Mouse (Mus musculus) hindbrain, embryonic 10.5 days (tissue): ENCODE measurements around the gene Acap2. TPM values are rescaled to one million over a fixed set of nuclear protein-coding genes. Genes with fewer than 3 reads are reported as not detected.

Source experiments
- DNase-seq: peaks from one replicate; pipeline ENCODE4 v3.0.0-alpha.2; 2017; ENCODE audit warnings: low spot score
- H3K27ac ChIP-seq: fragments of 300-500 bp; sonication (generic); 2 replicates; pipeline ENCODE4 v1.5.1; 2016; ENCODE audit warnings: mild to moderate bottlenecking, moderate library complexity
- H3K27me3 ChIP-seq: fragments of 300-500 bp; sonication (generic); 2 replicates; pipeline ENCODE4 v1.6.1; 2016; ENCODE audit warnings: mild to moderate bottlenecking; ENCODE audit not compliant: poor library complexity, insufficient read depth, severe bottlenecking
- H3K36me3 ChIP-seq: fragments of 300-500 bp; sonication (generic); 2 replicates; pipeline ENCODE4 v1.6.1; 2016; ENCODE audit warnings: mild to moderate bottlenecking, moderate library complexity
- H3K4me1 ChIP-seq: fragments of 300-500 bp; sonication (generic); replicated peaks from 2 replicates; pipeline ENCODE4 v1.6.1; 2016; ENCODE audit warnings: mild to moderate bottlenecking
- H3K4me3 ChIP-seq: fragments of 300-500 bp; sonication (generic); 2 replicates; pipeline ENCODE4 v1.5.1; 2016; ENCODE audit warnings: mild to moderate bottlenecking, moderate library complexity
- H3K9me3 ChIP-seq: fragments of 300-500 bp; sonication (generic); 2 replicates; pipeline ENCODE4 v1.6.1; 2016; ENCODE audit warnings: mild to moderate bottlenecking, moderate library complexity
- WGBS: fragments of 180-500 bp; shearing (Covaris S2); methylation state at CpG from one replicate; pipeline ENCODE4 v1.1.7; 2016; 5-methylcytosine and 5-hydroxymethylcytosine counted together
- polyA plus RNA-seq: library from polyadenylated mRNA; unstranded; fragments of >200 nt; fragmentation: Nextera tagmentation; extraction: Ambion mirVana; gene quantifications from 2 replicates; pipeline ENCODE4 v1.2.1, GENCODE M21; 2016

Acap2 gene
- polyA plus RNA-seq, 1 experiment from 2014 or later, result 16.8 TPM

DNA sequence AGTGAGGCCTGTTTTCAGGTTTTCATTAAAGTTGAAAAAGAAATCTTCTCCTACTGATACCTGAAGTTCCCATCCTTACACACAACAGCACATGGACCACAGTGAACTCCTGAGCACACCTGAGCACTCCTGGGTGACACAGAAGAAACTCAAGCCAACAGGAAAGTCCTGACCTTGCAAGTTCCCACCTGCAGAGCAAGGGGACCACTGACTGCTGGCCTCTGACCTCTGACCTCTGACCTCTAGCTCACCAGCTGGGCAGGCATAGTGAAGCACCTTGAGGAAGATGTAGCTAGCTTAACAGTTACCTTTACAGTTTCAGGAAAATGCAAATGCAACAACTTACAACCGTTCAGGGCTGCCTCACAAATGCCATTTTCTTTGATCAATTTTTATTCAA, 101.1 kb downstream of the Acap2 start:
- Histone ChIP-seq H3K4me1 (no peaks in the 10 kb centered on the region), H3K27me3 (no peaks in the 10 kb centered on the region), H3K4me3 (no peak overlapping the region), H3K36me3 (peaks cover 50% of the 10 kb centered on the region), H3K27ac (no peak overlapping the region), H3K9me3 (no peaks in the 10 kb centered on the region)
- 83% methylated on average over 1 of the region's 1 CpGs for WGBS
- no peak for DNase-seq

DNA sequence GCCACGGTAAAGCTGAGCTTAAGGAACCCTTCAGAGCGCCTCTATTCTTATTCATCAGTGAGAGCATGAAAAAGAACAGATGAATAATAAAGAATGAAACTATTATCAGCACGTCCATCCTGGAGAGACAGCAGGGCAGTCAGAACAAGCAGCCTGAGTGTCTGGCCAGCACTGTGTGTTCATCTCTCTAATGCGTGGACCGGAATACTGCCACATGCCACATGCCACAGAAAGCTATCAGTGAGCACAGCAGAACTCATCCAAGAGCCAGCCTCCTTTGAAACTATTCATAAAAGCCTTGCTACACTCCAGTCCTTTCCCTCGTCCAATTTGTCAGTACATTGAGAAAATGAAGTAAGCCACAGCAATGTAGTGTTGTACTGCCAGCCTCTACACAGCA, 107.0 kb downstream of the Acap2 start:
- Histone ChIP-seq H3K4me1 (peaks cover 23% of the 10 kb centered on the region), H3K27ac (no peak overlapping the region), H3K27me3 (no peaks in the 10 kb centered on the region), H3K9me3 (no peaks in the 10 kb centered on the region), H3K4me3 (no peak overlapping the region), H3K36me3 (peaks cover 5% of the 10 kb centered on the region; the same call in 1 of the 2 replicates)
- 62% methylated on average over 6 of the region's 6 CpGs for WGBS
- DNase-seq, result no peak

DNA sequence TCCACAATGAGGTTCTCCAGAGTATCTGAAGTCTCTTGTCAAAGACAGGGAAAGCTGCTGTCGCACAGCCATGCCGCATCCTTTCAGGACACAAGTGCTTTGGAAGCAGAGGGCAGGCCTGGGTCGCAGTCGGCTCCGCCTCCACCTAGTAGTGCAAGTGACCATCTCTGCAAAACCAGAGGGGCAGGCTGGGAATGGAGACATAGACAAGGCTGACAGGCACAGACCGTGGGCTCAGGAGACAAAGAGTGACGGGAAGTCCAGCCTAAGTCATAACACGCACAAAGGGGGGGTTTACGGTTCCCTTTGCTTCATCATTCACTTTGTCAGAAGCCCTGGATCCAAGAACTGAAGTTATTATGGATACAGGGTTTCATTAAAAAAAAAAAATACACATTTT, 107.9 kb downstream of the Acap2 start:
- Histone ChIP-seq H3K27me3 (no peaks in the 10 kb centered on the region), H3K36me3 (peaks cover 4% of the 10 kb centered on the region; the same call in 1 of the 2 replicates), H3K9me3 (no peaks in the 10 kb centered on the region), H3K4me3 (no peak overlapping the region), H3K4me1 (peaks cover 23% of the 10 kb centered on the region), H3K27ac (peak overlapping the region; percentile 18; the same call in 1 of the 2 replicates)
- peak; percentile 58 for DNase-seq
- 32% methylated on average over 9 of the region's 9 CpGs for WGBS

DNA sequence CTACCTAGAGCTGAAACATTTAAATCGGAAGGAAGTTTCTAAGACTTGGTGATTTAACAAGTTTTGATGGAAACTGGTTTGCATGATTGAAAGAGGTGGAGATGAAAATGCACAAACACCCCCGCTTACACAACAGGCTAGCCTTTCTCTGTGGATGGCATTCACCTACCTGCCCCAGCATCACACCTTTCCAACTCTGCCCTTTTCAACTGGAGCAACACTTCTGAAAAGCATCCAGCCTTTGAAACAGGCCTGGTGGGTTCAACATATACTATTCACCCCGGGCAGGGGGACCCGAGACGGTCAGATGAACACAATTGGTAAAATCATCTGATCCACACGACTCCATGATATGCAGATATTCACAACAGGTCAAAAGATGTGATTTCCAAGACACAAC, 119.2 kb downstream of the Acap2 start:
- no peaks in the 10 kb centered on the region for H3K27me3 ChIP-seq
- no peaks in the 10 kb centered on the region for H3K9me3 ChIP-seq
- no peak for DNase-seq
- H3K4me1 ChIP-seq, result peaks cover 26% of the 10 kb centered on the region
- H3K36me3 ChIP-seq, result peaks cover 6% of the 10 kb centered on the region; the same call in 1 of the 2 replicates
- peak overlapping the region; percentile 80 for H3K4me3 ChIP-seq
- H3K27ac ChIP-seq, result peak overlapping the region; percentile 89; the same call in 1 of the 2 replicates
- WGBS, result 71% methylated on average over 6 of the region's 6 CpGs

DNA sequence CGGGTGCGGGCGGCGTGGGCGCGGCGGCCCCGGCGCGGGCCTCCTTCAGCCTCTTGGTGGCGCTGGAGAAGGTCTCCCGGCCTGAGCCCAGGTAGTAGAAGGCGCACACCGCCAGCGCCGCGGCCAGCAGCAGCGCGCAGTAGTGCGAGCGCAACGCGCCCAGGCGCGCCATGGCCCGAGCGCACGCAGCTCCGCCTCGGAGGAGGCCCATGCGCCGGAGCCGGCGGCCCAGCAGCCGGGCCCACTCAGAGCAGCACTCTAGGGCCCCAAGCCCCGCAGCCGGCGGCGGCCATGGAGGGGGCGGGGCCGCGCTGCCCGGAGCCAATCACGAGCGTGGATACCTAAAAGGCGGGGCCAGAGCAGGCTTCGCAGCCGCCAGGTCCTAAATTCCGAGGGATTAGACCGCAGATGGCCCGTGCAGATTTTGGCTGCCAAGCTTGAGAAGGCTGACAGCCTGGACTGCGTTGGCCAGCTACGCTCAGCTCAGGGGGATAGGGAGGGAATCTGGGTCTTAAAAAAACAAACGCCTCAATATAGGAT, 119.8 kb downstream of the Acap2 start, which contains the start of gene Xxylt1:
Xxylt1 (minus strand) TSS at position 308 of the 540 bp plus-strand sequence.
- Histone ChIP-seq H3K36me3 (peaks cover 6% of the 10 kb centered on the region; the same call in 1 of the 2 replicates), H3K27me3 (no peaks in the 10 kb centered on the region), H3K4me3 (peak within 1 kb of the TSS; percentile 80), H3K9me3 (no peaks in the 10 kb centered on the region), H3K4me1 (peaks cover 26% of the 10 kb centered on the region), H3K27ac (peak within 1 kb of the TSS; percentile 89)
- DNase-seq, result peak; percentile 94
- WGBS, result under 1% methylated on average over 54 of the region's 54 CpGs

DNA sequence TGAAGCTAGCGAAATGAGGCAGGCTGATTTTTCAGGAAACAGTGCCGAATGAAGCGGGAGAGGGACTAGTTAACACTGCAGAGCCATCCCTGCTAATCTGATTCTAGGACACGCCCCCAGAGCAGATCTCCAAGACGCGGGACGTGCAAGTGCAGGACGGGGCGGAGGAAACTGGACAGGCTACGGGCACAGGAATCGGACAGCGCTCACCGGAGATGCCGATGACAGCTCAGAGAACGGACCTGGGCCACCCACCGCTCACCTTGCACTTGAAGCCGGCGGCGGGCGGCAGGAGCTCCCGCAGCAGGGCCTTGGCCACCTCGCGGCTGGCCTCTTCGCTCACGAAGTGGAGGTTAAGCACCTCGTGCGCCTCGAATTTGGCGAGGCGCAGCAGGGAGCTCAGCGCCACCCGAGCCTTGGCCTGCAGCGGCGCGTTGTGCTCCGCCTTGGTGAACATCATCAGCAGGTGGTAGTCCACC, 120.4 kb downstream of the Acap2 start:
- WGBS, result under 1% methylated on average over 36 of the region's 36 CpGs
- peaks cover 26% of the 10 kb centered on the region for H3K4me1 ChIP-seq
- peak overlapping the region; percentile 80 for H3K4me3 ChIP-seq
- H3K9me3 ChIP-seq, result no peaks in the 10 kb centered on the region
- DNase-seq, result peak; percentile 80
- no peaks in the 10 kb centered on the region for H3K27me3 ChIP-seq
- peaks cover 6% of the 10 kb centered on the region; the same call in 1 of the 2 replicates for H3K36me3 ChIP-seq
- H3K27ac ChIP-seq, result peak overlapping the region; percentile 89

DNA sequence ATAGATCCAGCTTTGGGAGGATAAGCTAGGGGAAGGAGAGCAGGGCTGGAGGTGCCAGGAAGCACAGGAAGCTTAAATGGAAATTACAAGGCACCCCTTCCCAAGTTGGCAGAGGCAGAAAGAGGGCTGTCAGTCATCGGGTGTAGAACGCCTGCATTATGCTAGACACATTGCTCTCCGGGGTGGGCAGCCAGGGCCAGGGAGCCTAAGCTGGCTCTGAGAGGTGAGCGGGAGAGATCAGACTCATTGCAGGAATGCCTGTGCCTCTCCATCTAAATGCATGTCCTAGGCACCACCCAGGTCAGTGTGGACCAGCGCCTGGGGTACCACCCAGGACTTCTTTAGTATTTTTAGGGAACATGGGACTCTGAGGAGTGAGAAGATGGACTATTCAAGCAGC, 123.6 kb downstream of the Acap2 start:
- H3K27me3 ChIP-seq, result no peaks in the 10 kb centered on the region
- peaks cover 26% of the 10 kb centered on the region for H3K4me1 ChIP-seq
- no peak overlapping the region for H3K4me3 ChIP-seq
- no peak overlapping the region for H3K27ac ChIP-seq
- peaks cover 6% of the 10 kb centered on the region; the same call in 1 of the 2 replicates for H3K36me3 ChIP-seq
- DNase-seq, result no peak
- 94% methylated on average over 5 of the region's 5 CpGs for WGBS
- H3K9me3 ChIP-seq, result no peaks in the 10 kb centered on the region

DNA sequence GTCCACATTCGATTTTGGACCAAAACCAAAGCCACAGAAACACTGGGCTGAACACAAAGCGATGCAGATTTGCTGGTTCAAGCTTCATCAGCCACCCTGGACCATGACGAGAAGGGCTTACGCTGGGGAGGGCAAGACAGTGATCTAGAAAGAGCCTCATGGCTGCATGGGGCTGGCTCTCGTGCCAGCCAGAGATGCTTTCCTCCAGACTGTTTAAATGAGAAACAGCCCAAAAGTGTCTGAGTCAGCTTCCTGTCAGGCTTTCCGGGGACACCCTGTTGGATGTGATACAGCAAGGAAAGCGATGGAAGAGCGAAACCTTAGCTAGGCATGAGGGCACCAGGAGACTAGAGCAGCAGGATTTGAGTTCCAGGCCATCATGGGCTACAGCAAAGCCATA, 124.6 kb downstream of the Acap2 start:
- Histone ChIP-seq H3K9me3 (no peaks in the 10 kb centered on the region), H3K27me3 (no peaks in the 10 kb centered on the region), H3K27ac (no peak overlapping the region), H3K36me3 (peaks cover 6% of the 10 kb centered on the region; the same call in 1 of the 2 replicates), H3K4me3 (no peak overlapping the region), H3K4me1 (peaks cover 20% of the 10 kb centered on the region)
- DNase-seq, result no peak
- 88% methylated on average over 8 of the region's 8 CpGs for WGBS

DNA sequence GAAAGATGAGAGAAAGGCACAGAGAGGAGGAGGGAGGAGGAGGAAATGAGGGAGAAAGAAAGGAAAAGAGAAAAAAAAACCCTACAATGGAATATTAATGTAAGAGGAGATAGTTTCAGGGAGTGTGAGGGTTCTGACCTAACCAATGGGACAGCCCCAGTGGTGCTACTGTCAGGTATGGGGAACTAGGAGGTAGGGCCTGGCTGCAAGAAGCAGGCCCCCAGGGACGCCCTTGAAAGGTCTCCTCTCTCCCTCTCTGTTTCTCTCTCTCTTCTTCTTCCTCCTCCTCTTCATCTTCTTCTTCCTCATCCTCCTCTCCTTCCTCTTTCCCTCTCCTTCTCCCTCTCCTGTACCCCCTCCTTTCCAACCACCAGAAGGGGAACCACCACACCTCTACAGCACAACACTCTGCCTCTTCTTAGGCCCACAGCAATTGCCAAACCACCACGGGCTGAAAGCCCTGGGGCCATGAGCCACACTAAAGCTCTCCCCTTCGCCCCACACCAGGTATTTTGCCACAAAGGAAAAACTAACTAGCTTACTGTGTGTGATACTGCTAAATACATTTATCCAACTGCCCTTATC, 126.6 kb downstream of the Acap2 start:
- Histone ChIP-seq H3K4me1 (peaks cover 17% of the 10 kb centered on the region), H3K9me3 (no peaks in the 10 kb centered on the region), H3K4me3 (no peak overlapping the region), H3K27ac (no peak overlapping the region), H3K27me3 (no peaks in the 10 kb centered on the region), H3K36me3 (peaks cover 6% of the 10 kb centered on the region; the same call in 1 of the 2 replicates)
- 87% methylated on average over 3 of the region's 3 CpGs for WGBS
- DNase-seq, result no peak

DNA sequence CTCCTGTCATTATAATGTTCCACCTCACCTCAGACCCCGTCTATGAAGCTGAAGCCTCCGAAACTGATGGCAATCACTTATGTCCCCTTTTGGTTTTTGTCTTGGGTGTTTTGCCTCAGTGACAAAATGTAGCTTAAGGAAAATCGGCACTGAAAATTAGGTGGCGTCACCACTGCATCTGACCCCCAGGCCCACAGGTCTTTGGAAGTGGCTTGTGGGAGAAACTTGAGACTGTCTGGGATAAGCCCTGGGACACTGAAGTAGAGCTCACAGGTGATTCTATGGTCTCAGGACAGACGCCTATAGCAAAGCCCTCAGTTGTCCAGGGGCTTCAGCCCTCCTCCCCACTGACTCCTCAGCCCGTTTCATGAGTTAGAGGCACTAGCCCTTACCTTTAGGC, 129.3 kb downstream of the Acap2 start:
- no peak for DNase-seq
- Histone ChIP-seq H3K4me3 (no peak overlapping the region), H3K4me1 (peaks cover 25% of the 10 kb centered on the region), H3K27me3 (no peaks in the 10 kb centered on the region), H3K27ac (no peak overlapping the region), H3K36me3 (no peaks in the 10 kb centered on the region), H3K9me3 (no peaks in the 10 kb centered on the region)
- 89% methylated on average over 6 of the region's 6 CpGs for WGBS

DNA sequence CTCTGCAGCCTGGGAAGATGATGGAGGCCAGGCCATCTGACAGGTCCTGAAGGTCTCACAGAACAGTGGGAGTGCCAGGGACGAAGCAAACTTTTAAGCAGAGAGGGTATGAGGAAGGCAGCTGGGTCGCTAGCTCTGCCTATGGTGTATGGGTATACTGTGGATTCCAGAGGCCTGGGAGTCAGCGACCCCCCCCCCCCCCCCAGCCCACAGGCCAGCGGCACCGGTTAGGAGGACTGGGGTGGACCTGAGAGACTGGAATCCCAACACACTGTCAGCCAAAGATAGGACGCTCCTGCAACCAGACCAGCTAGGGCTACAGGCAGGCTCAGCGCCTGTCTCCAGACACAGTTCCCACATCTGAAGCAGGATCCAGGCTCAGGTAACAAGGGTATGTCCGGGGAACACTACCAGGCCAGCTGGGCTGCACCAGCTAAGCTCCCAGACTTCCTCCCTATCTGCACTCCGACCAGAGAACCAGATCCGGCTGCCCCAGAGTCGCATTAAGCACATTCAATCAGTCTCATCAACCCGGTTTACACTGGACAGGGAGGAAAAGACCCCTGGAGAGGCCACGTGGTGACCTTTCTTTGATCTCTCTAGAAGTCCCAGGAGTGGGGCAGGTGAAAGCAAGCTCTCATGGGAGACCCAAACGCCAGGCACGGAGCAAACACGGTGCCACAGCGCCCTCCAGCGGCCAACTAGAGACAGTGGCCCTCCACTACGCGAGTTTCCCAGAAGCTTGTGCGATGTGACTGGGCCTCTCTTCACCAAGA, 130.5 kb downstream of the Acap2 start:
- peak; percentile 86 for DNase-seq
- Histone ChIP-seq H3K27ac (peak overlapping the region; percentile 46), H3K9me3 (no peaks in the 10 kb centered on the region), H3K4me1 (peaks cover 36% of the 10 kb centered on the region), H3K27me3 (no peaks in the 10 kb centered on the region), H3K36me3 (no peaks in the 10 kb centered on the region), H3K4me3 (peak overlapping the region; percentile 20; the same call in 1 of the 2 replicates)
- 22% methylated on average over 21 of the region's 21 CpGs for WGBS

DNA sequence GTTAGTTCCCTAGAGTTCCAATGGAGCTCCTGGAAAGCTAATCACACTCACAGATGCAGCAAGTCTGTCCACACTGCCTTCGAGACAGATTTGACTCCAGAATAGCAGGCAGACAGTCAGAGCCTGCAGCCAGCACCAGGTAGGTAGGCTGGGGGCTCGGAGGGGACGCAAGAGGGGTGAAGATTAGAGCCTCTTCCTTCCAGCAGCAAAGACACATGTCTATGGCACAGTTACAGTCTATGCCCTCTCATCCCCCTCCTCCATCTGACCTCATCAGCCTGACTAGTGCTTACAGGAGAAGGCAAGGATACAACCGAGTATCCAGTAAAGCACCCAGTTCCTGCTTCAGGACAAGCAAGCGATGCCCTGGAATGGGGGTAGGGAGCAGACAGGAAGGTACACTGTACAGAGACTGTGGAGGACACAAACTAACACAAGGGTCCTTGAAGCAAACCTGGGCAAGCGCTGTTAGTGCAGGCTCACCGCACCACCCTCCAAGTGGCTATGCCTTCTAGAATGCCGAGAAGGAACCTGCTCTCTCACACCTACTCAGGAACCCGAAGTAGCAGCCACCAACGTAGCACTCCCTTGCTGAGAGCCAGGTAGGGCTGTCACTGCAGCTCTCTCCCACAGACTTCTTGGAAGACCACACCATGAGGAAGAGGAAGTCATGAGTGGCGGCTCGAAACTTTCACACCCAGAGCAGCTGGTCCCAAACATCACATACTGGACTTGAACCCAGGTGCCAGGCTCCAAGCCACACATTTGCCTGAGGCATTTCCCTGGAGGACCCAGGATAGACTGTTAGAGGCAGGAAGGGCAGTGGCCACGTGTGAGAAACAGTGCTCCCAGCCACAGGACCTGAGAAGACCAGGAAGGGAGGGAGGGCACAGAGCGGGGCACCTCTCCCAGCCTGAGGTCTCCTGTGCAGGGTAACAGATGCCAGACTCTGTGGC, 131.6 kb downstream of the Acap2 start:
- H3K4me1 ChIP-seq, result peaks cover 40% of the 10 kb centered on the region
- H3K27ac ChIP-seq, result no peak overlapping the region
- WGBS, result 87% methylated on average over 14 of the region's 14 CpGs
- H3K4me3 ChIP-seq, result no peak overlapping the region
- H3K9me3 ChIP-seq, result no peaks in the 10 kb centered on the region
- no peak for DNase-seq
- H3K36me3 ChIP-seq, result no peaks in the 10 kb centered on the region
- H3K27me3 ChIP-seq, result no peaks in the 10 kb centered on the region
